Mouse (Mus musculus) skeletal muscle tissue, postnatal 0 days (tissue): ENCODE measurements around the gene Olfr651. TPM values are rescaled to one million over a fixed set of nuclear protein-coding genes. Genes with fewer than 3 reads are reported as not detected.

Experiments used
- polyA plus RNA-seq: library from polyadenylated mRNA; unstranded; fragments of >200 nt; fragmentation: Nextera tagmentation; extraction: Ambion mirVana; gene quantifications from 2 replicates; pipeline ENCODE4 v1.2.1, GENCODE M21; 2015

Gene Olfr651
- polyA plus RNA-seq, result not detected in 2 replicates

GRCm38 (mm10) chr7:104549833-104550232 is at the start of gene Olfr651:
Olfr651 (plus strand) TSS chr7:104550133.

GRCm38 (mm10) chr7:104507421-104508065 is 42.4 kb upstream of the Olfr651 start, which contains the start of gene Trim30d:
Trim30d (minus strand) TSS chr7:104507849.

GRCm38 (mm10) chr7:104560601-104561000 is 10.7 kb downstream of the Olfr651 start, which contains the start of gene Olfr652:
Olfr652 (plus strand) TSS chr7:104560901.

GRCm38 (mm10) chr7:104577014-104577413 is 27.1 kb downstream of the Olfr651 start, which contains the start of gene Olfr653:
Olfr653 (plus strand) TSS chr7:104577314.

GRCm38 (mm10) chr7:104586725-104587124 is 36.8 kb downstream of the Olfr651 start, which contains the start of gene Olfr654:
Olfr654 (plus strand) TSS chr7:104587025.

GRCm38 (mm10) chr7:104601679-104602078 is 51.7 kb downstream of the Olfr651 start, which contains the start of gene Olfr655:
Olfr655 (minus strand) TSS chr7:104601779.

Other genes with a start within 250 kb of the Olfr651 start
- gene Trim12a, start 234.7 kb upstream of the Olfr651 start, polyA plus RNA-seq, result 5.1 and 5.9 TPM in 2 replicates
- 0.10 TPM in 1 of 2 replicates, not detected in the other for gene Trim34b, start 220.7 kb upstream of the Olfr651 start, polyA plus RNA-seq
- gene Trim12c, start 196.8 kb upstream of the Olfr651 start, polyA plus RNA-seq, result 1.6 and 2.2 TPM in 2 replicates
- gene Trim30b, start 180.2 kb upstream of the Olfr651 start, polyA plus RNA-seq, result 0.12 and 0.28 TPM in 2 replicates
- 0.14 and 0.54 TPM in 2 replicates for gene Trim30c, start 149.3 kb upstream of the Olfr651 start, polyA plus RNA-seq
- 2.5 and 2.7 TPM in 2 replicates for gene Trim30a, start 84.9 kb upstream of the Olfr651 start, polyA plus RNA-seq
- 0.68 and 1.2 TPM in 2 replicates for gene Trim30d, start 42.3 kb upstream of the Olfr651 start, polyA plus RNA-seq
- not detected in 2 replicates for gene Olfr652, start 10.8 kb downstream of the Olfr651 start, polyA plus RNA-seq
- gene Olfr653, start 27.2 kb downstream of the Olfr651 start, polyA plus RNA-seq, result not detected in 2 replicates
- not detected in 2 replicates for gene Olfr654, start 36.9 kb downstream of the Olfr651 start, polyA plus RNA-seq
- gene Olfr655, start 51.6 kb downstream of the Olfr651 start, polyA plus RNA-seq, result not detected in 2 replicates
- not detected in 2 replicates for gene Olfr656, start 63.8 kb downstream of the Olfr651 start, polyA plus RNA-seq
- gene Olfr657, start 74.7 kb downstream of the Olfr651 start, polyA plus RNA-seq, result not detected in 2 replicates
- not detected in 2 replicates for gene Olfr658, start 97.2 kb downstream of the Olfr651 start, polyA plus RNA-seq
- not detected in 2 replicates for gene Olfr659, start 116.6 kb downstream of the Olfr651 start, polyA plus RNA-seq
- gene Olfr661, start 136.4 kb downstream of the Olfr651 start, polyA plus RNA-seq, result not detected in 2 replicates
- not detected in 2 replicates for gene Usp17le, start 227.3 kb downstream of the Olfr651 start, polyA plus RNA-seq